Mouse (Mus musculus) gastrocnemius, postnatal 25 days (tissue): ENCODE measurements around the gene Sulf2. TPM values are rescaled to one million over a fixed set of nuclear protein-coding genes. Genes with fewer than 3 reads are reported as not detected.
A peak's percentile ranks its signal among the peaks of the same experiment; 100 is the strongest.

Experiments used
- DNase-seq: peaks from one replicate; pipeline ENCODE4 v3.0.0; 2022
- total RNA-seq, 2 experiments: library from RNA; stranded (reverse); gene quantifications; 1 replicate in 1 of 2; 2 replicates in 1 of 2; pipeline ENCODE4 v1.2.3; 2021

The Sulf2 gene
- total RNA-seq, 2 experiments from 2014 or later = 11.1 to 19.3 TPM

GRCm38 (mm10) chr2:166149482-166149881, 6.0 kb downstream of the Sulf2 start:
- no peak for DNase-seq

- no peak for DNase-seq
Observed at GRCm38 (mm10) chr2:166148672-166149332, 6.7 kb downstream of the Sulf2 start.

- DNase-seq = no peak
Observed at GRCm38 (mm10) chr2:166147930-166148651, 7.4 kb downstream of the Sulf2 start.

- DNase-seq = no peak
Observed at GRCm38 (mm10) chr2:166146446-166146845, 9.0 kb downstream of the Sulf2 start.

GRCm38 (mm10) chr2:166145031-166145430, 10.4 kb downstream of the Sulf2 start:
- no peak for DNase-seq

- DNase-seq = no peak
Observed at GRCm38 (mm10) chr2:166143871-166144270, 11.6 kb downstream of the Sulf2 start.

GRCm38 (mm10) chr2:166142561-166143112, 12.8 kb downstream of the Sulf2 start:
- DNase-seq = no peak

GRCm38 (mm10) chr2:166141910-166142309, 13.6 kb downstream of the Sulf2 start:
- no peak for DNase-seq

- no peak for DNase-seq
Observed at GRCm38 (mm10) chr2:166141039-166141438, 14.4 kb downstream of the Sulf2 start.

- DNase-seq = peak; percentile 68
Observed at GRCm38 (mm10) chr2:166140427-166140826, 15.0 kb downstream of the Sulf2 start.

GRCm38 (mm10) chr2:166138308-166138707, 17.2 kb downstream of the Sulf2 start:
- no peak for DNase-seq

- DNase-seq = no peak
Observed at GRCm38 (mm10) chr2:166137467-166137866, 18.0 kb downstream of the Sulf2 start.

- DNase-seq = no peak
Observed at GRCm38 (mm10) chr2:166135711-166136485, 19.6 kb downstream of the Sulf2 start.

GRCm38 (mm10) chr2:166128756-166129155, 26.7 kb downstream of the Sulf2 start:
- no peak for DNase-seq

- DNase-seq = no peak
Observed at GRCm38 (mm10) chr2:166128032-166128431, 27.4 kb downstream of the Sulf2 start.

- DNase-seq = no peak
Observed at GRCm38 (mm10) chr2:166126343-166126742, 29.1 kb downstream of the Sulf2 start.

- no peak for DNase-seq
Observed at GRCm38 (mm10) chr2:166125492-166126252, 29.8 kb downstream of the Sulf2 start.

GRCm38 (mm10) chr2:166125033-166125432, 30.4 kb downstream of the Sulf2 start:
- DNase-seq = no peak

GRCm38 (mm10) chr2:166122781-166123180, 32.7 kb downstream of the Sulf2 start:
- DNase-seq = peak; percentile 53

- DNase-seq = no peak
Observed at GRCm38 (mm10) chr2:166121681-166122355, 33.6 kb downstream of the Sulf2 start.

- no peak for DNase-seq
Observed at GRCm38 (mm10) chr2:166119992-166120391, 35.5 kb downstream of the Sulf2 start.
